Mouse (Mus musculus): ENCODE measurements around the gene Tnfsf12.
A peak's percentile ranks its signal among the peaks of the same experiment; 100 is the strongest.
"Not testable (repeated sequence)": the region's sequence is repeated elsewhere in the genome, so short reads cannot be mapped to it uniquely, and the experiment has no call there.

Gene Tnfsf12

DNA sequence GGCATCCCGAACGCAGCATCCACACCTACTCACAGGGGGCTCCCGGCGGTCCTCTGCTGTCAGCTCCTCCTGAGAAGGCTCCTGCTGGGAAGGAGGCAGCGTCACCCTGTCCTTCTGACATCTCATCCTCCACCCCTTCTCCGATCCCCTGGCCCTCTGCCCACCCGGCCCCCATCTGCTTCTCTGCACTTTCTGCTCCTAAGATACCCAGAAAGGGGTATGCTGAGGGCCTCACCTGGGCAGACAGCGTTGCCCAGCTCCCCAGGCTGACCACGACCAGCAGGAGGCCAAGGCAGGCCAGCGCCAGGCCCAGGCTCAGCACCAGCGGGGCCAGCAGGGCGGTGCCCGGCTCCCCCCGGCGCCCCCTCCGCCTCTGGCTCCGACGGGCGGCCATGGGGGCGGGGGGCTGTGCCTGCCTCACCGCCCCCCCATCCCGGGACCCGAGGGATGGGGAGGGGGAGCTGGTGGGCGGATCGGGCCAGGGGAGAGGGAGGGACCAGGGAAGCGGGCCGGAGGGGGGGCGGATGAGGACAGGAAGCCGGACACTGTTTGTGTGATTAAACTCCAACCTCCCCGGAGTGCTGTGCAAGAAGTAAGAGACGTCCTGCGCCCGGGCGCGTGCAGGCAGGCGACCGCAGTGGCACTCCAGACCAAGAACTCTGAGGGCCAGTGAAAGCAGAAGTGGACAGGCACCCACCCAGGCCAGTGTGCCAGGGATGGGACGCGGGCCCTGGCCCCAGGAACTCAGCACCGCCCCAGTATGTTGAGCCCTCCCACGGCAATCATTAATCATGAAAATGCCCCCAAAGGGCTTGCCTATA lies at the start of gene Tnfsf12, which contains the start of gene Tnfsfm13:
Gene Tnfsf12, minus strand, starts transcription at position 489 of the 821 bp plus-strand sequence.
Gene Tnfsfm13, minus strand, starts transcription at position 738 of the 821 bp plus-strand sequence.
- no peak for DNase-seq (ENCODE audit: low spot score in 2 of 2)

DNA sequence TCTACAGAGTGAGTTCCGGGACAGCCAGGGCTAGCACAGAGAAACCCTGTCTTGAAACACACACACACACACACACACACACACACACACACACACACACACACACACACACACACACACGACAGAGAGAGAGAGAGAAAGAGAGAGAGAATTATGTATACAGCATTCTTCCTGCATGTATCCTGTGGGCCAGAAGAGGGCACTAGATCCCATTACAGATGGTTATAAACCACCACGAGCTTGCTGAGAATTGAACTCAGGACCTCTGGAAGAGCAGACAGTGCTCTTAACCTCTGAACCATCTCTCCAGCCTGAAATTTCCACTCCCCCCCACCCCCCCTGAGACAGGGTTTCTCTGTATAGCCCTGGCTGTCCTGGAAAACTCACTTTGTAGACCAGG lies 35.8 kb upstream of the Tnfsf12 start:
- DNase-seq (ENCODE audit: low spot score in 2 of 2): not testable (repeated sequence)

DNA sequence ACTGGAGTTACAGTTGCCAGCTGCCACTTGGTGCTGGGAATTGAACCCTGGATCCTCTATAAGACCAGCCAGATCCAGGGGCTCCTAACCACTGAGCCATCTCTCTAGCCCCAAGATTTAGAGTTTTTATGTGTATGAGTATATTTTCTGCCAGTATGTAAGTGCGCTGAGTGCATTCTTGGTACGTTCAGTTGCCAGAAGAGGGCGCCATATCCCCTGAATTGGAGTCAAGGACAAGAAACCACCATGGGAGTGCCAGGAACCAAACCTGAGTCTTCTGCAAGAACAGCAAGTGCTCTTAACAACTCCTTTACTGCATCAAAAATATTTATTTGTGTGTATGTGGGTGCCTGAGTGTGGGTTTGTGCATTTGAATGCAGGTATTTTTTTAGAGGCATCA lies 33.4 kb upstream of the Tnfsf12 start:
- DNase-seq (ENCODE audit: low spot score in 2 of 2): peak in 1 of 2 experiments; percentile 37

DNA sequence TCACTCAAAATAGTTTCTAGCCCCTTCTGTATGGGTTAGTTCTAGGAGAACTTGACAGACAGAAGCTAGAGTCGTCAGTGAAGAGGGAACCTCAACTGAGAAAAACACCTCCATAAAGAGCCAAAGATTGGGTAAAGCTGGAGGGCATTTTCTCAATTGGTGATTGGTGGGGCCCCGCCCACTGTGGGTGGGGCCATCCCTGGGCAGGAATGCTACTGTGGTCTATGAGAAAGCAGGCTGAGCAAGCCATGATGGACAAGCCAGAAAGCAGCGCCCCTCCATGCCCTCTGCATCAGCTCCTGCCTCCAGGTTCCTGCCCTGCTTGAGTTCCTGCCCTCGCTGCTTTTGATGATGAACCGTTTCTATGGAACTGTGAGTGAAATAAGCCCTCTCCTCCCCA lies 30.3 kb upstream of the Tnfsf12 start:
- DNase-seq (ENCODE audit: low spot score in 2 of 2): no peak

DNA sequence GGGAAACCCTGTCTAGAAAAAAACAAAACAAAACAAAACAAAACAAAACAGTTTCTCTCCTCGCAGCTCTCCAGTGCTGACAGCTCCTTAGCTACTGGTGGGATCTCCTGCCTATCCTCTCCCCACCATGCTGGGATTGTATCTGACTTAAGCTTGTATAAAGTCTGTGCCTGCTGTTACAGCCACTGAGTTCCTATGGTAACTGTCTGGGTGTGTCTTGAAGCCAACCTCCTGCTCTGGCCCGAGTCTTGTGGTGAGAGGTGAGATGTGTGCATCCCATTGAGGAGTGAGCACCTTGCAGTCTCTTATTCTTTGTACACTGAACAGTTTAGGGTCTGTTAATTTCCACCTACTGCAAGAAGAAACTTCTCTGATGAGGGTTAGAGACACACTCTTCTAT lies 27.4 kb upstream of the Tnfsf12 start:
- DNase-seq (ENCODE audit: low spot score in 2 of 2): no peak

DNA sequence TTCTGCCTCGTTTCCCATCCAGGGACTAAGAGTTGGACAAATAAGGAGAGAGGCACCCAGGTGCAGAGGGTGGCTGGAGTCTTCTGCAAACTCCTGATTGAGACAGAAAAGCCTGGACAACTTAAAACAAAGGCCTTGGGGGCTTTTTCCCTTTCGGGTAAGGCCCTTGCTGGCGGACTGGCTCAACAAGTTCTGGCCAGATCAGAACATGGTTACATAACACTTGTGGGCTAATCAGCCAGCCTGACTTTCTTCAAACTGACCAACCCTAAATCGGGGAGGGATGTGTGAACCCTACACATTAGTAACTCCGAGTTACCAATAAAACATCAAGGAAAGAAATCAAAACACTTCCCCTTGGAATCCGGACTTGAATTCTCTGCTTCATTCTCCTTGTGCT lies 25.2 kb upstream of the Tnfsf12 start:
- no peak for DNase-seq (ENCODE audit: low spot score in 2 of 2)

DNA sequence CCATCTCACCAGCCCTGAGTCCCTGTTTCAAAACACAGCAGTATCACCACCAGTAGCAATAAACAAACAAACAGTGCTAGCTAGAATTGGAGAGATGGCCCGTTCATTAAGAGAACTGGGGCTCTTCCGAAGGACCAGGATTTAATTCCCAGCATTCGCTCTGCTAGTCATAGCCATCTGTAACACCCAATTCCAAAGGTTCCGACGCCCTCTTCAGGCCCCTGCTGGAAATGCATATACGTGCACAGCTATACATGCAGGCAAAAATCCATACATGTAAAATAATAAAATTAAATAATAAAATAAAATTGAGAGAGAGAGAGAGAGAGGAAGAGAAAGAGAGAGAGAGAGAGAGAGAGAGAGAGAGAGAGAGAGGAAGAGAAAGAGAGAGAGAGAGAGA lies 23.8 kb upstream of the Tnfsf12 start:
- no peak for DNase-seq (ENCODE audit: low spot score in 2 of 2)

DNA sequence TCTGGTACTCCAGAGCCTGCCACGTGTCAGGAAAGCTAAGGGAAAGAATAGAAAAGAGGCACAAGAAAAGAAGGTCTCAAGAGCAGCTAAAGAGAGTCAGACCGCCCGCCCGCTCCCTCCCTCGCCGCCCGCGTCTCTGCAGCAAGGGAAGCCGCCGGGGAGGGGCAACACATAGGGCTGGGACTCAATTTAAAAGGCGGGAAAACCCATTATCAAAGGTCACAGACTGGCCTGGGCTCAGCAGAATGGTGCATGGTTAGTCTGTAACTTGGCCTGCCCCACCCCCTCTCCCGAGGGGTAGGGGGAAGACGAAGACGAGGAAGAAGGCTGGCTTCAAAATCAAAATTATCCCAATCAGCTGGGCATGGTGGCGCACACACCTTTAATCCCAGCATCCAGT lies 23.0 kb upstream of the Tnfsf12 start:
- no peak for DNase-seq (ENCODE audit: low spot score in 2 of 2)

DNA sequence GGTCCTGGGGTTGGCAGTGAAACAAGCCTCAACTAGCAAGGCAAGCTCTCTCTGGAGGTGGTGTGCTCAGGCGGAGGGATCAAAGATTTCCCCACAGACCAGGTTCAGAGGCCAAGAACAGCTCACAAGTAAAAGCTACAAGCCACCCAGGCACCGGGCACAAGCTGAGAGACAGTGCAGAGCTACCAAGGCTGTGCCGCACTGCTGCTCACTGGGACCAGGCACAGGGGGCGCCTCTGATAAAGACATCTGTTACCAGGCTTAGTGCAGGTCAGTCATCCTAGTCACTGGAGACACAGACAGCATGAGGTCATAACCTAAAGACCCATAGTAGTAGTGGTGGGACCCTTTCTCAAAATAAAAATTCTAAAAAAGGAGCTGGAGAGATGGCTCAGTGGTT lies 21.3 kb upstream of the Tnfsf12 start:
- no peak for DNase-seq (ENCODE audit: low spot score in 2 of 2)

DNA sequence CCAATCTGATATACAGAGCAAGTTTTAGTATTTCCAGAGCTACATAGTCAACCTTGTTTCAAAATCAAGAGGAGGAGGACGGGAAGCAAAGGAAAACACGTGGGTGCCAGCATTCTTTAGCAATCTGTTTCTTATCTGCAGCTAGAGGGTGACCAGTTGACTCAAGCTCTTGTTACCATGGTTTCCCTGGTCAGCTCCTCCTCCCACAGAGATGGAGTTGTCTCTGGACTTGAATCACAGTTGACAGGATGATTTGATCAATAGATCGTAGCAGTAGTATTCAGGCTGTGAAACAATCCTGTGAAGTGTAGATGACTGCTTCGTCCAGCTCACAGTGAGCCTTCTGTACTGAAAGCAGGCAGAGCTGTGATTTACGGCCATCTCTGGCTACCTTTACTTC lies 20.3 kb upstream of the Tnfsf12 start:
- DNase-seq (ENCODE audit: low spot score in 2 of 2): peak in 1 of 2 experiments; percentile 30

DNA sequence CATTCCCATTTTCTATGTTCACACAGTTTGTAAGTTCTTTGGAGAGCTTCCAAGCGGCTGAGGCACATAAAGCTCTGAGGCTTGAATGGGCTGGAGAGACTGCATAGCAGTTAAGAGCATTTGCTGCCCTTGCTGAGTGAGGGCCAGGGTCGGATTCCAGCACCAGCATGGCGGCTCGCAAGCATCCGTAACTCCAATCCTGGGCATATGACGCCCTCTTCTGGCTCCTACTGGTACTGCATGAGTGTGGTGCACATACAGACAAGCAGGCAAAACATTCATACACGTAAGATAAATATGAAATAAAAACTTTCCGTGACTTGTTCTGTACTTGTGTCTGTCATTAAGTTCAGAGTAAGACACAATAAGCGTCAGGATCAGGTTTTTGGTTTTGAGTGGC lies 19.8 kb upstream of the Tnfsf12 start:
- no peak for DNase-seq (ENCODE audit: low spot score in 2 of 2)

DNA sequence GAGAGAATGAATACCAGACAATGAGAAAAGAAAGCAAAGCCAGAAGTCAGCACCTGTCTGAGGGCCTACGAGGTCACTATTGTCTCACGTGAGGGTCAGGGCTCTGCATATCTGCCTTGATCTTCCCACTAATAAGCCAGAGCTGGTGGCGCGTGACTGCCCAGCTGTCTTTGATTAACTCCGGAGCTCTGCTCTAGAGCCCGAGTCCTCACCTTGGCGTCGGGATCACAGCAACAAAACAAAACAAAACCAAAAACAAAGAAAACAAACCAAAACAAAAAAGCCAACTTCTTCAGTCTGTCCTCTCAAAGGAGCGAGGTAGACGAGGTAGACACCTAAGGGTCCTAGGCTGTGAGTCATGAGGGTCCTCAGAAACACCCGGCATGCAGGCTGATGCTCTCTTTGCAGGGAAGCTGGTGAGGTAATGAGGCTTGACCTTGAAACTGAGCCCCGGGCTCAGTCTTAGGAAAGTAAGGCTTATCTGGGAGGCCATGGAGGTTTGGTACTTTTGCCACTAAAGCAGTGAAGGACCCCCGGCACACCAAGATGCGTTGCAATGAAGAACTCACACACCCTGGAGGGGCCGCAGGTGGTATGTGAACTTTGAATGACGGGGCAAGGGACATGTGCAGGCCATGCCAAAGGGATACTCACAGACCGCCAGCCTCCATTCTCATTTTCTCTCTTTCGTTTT lies 19.1 kb upstream of the Tnfsf12 start:
- DNase-seq (ENCODE audit: low spot score in 2 of 2): no peak

DNA sequence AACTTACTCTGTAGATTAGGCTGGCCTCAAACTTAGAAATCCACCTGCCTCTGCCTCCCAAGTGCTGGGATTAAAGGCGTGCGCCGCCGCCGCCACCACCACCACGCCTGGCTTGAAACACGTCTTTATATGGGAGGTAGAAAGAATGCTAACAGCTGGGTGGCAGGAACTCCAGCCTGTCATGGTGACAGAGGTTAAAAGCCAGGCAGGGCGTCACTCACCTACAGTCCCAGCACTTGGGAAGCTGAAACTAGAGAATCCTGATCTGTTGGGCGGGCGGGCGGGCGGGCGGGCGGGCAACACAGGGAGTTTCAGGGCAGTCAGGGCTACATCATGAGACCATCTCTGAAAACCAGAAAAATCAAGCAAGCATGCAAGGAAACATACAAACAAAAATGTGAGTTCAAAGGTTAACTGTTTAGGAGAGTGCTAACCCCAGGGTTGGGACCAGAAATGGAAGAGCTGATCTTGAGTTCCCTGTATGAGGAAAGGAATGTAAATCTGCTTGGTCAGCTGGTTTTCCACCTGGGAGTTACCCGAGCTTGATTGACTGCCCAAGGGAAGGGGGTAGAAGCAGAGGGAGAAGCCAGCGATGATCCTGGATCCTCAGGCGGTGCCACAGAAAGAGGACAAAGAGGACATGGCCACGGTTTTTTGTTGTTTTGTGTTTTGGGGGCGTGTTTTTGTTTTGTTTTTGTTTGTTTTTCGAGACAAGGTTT lies 17.5 kb upstream of the Tnfsf12 start:
- no peak for DNase-seq (ENCODE audit: low spot score in 2 of 2)

DNA sequence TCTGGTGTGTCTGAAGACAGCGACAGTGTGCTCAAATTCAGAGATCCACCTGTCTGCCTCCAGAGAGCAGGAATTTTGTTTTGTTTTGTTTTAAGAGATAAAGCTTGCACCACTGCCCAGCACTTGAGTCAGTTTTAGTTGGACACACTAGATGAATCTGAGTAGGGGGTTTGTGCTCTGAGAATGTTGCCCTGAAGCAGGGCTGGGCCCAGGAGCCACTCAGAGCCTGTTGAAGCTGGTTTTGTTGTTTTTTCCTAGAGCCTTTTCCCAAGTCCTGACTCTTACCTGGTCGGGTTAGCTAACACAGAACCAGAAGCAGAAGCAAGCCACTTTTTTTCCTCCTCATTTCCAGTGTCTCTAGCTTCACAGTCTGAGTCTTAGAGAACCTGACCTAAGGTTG lies 15.4 kb upstream of the Tnfsf12 start:
- no peak for DNase-seq (ENCODE audit: low spot score in 2 of 2)

DNA sequence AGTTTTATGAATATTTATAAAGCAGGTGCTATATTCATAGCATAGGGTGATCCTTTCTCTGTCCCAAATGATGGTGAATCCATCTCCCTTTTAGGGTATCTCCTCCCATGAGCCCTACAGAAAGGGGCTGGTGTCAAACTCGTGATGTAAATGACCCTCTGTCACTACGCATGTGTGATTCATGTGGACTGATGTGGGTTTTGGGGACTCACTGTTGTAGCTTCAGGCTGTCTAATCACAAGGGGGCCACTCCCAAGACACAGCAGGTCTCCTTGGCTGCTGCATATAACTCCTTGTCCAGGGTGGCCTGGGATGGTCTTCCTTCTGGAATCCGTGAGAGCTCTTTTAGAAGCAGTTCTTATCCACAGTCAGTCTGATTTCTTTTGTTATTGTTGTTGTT lies 14.8 kb upstream of the Tnfsf12 start:
- no peak for DNase-seq (ENCODE audit: low spot score in 2 of 2)

DNA sequence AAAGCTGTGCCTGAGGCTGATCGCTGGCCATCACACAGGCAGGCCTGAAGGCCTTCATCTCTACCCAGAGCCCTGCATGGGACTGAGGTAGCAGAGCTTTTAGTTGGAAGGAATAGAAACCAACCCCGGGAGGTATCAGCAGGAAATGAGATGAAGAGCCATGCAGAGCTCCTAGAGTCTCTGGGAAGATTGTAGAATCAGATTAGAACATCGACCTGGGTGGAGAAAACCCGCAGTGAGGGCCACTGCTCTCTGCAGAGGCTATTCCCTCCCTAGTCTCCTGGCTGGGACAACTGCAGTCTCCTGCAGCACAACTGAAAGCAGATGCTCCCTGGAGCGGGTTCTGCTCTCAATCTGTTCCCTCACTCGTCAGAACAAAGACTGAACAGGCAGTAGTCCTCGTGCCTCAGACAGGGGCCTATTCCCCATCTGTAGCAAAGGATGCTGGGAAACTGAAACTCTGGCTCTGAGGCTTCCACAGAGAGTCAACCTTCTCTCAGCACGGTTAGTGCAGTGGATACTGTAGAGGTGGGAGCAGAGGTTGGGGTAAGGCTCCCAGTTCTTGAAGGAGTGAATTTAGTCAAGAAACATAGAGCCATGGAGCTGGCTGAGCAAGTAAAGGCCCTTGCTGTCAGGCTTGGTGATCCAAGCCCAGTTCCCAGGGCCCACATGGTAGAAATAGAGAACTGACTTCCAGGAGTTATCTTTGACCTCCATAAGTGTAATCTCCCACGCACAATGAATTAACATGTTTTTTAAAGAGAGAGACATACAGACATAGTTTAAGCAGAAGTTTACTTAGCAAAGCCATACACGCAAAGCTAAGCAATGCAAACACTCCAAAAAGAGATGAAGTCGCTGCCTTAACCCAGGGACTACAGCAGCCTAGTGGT lies 14.2 kb upstream of the Tnfsf12 start:
- no peak for DNase-seq (ENCODE audit: low spot score in 2 of 2)

DNA sequence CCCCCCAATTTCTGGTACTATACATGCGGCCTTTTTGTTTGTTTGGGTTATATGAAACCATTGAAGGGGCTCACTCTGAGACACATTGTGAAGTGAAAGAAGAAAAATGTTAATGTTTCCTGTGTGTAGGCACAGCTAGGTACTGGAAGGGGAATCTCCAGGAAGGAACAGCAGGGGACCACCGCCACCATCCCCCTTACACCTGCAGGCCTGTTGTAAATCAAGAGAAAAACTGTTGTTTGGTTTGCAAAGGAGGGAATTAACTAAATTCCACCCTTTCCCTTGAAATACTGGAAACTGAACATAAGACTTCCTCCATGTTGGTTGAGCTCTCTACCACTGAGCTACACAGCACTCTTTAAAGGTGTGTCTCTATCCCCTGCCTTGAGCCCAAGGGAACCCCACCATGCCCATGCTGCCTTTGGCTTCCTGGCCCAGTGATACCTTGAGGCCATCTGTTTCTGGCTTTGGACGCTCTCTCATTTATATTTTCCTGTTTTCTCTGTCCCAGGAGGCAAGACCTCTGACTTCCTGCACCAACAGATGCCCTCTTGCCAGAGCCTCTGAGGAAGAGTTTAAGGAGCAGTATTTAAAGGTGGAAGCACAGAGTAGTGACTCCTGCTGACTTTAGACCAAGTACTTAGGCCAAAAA lies 13.1 kb upstream of the Tnfsf12 start:
- no peak for DNase-seq (ENCODE audit: low spot score in 2 of 2)

DNA sequence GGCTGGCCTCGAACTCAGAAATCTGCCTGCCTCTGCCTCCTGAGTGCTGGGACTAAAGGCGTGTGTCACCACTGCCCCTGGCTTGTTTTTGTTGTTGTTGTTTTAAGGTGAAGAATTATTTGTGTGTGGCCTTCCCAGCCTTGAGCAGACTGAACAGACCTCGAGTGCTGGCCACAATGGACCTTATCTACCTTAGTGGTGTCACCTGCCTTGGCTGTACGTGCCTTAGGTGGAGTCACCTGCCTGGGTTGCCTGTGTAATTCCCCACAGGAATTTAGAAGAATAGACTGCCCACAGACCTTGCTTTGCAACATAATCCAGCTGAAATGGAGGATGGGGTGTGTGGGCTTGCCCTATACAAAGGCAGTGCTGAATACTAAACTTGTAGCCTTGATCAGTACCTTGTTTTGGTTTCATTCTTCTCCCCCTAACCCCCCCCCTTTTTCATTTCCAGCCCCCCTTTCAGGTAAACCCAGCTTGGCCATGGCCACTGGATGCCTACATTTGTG lies 12.3 kb upstream of the Tnfsf12 start:
- DNase-seq (ENCODE audit: low spot score in 2 of 2): no peak

DNA sequence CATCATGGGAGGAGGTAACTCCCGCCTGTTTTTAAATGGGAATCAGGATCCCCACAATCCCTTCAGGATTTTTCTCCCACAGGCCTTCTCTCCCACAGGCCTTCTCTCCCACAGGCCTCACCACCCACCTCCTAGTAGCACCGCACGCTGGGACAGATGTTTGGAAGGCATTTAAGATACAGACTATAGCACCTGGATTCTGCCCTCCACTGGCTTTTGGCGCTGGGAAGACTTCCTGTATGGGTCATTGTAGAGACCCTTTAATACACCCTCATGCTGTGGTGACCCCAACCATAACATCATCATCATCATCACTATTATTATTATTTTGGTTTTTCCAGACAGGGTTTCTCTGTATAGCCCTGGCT lies 11.8 kb upstream of the Tnfsf12 start:
- no peak for DNase-seq (ENCODE audit: low spot score in 2 of 2)

DNA sequence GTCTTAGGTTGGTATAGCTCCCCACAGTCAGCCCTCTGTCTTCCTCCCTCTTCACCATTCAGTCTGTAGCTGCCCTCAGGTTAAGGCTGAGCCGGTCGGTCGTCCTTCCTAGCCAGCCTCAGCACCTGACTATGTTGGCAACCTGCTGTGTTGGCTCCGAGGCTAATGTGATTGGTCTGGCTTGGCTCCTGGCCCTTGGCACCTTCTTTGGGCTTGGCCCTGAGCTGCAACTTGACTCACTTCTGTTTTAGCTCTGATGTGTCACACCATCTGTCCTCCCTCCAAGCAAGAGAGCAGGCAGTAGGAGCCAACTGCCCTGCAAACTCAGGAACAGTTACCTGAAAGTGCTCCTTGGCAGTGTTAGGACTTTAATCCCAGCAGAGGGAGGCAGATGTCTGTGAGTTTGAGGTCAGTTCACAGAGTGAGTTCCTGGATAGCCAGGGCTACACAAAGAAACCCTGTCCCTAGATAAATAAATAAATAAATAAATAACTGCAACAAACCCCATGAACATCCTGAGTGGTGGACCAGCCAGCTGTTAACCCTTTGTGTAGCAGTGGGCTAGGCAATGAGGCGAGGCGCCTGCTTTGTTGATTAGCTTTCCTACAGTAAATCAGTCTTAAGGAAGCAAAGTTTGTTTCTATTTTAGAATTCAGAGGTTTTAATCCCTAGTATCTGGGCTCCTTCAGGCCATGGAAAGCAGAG lies 11.3 kb upstream of the Tnfsf12 start:
- DNase-seq (ENCODE audit: low spot score in 2 of 2): peak in 1 of 2 experiments; percentile 58
